Mouse (Mus musculus): Measurements from ENCODE around the gene Olfr830. TPM values are rescaled to one million over a fixed set of nuclear protein-coding genes. Genes with fewer than 3 reads are reported as not detected.
"Not testable (repeated sequence)": the region's sequence is repeated elsewhere in the genome, so short reads cannot be mapped to it uniquely, and the experiment has no call there.

Olfr830 gene
- polyA plus RNA-seq (2015; fragmentation: Nextera tagmentation; extraction: Ambion mirVana), result not detected in 2 replicates

DNA sequence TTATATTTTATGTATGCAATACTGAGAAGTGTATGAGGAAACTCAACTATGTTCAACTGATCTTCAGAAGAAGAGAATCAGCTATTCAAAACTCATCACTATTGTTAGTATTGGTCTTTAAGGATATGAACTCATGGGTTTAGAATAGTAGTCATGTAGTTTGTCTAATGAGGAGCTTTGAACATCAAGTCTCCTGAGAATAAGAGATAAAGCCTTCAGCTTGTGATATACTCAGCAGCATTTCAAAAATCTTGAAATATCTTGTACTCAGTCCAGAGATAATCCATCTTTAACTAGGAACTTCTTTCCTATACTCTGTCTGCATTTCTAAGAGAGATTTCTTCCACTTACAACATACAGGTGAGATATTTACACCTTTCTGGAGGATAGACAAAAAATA is at the start of gene Olfr830:
Gene Olfr830, plus strand, starts transcription at position 301 of the 400 bp plus-strand sequence.
- ATAC-seq (ENCODE audit: low read depth) (no peak), DNase-seq (no peak)
- H3K4me1 ChIP-seq (replicated peaks), result no peaks in the 10 kb centered on the region
- H3K9me3 ChIP-seq (replicated peaks), result no peaks in the 10 kb centered on the region
- H3K36me3 ChIP-seq, result no peaks in the 10 kb centered on the region
- H3K4me2 ChIP-seq, result no peak within 1 kb of the TSS
- H3K27me3 ChIP-seq, result no peaks in the 10 kb centered on the region
- no peak within 1 kb of the TSS for H3K27ac ChIP-seq
- H3K9ac ChIP-seq, result no peak within 1 kb of the TSS
- no peak within 1 kb of the TSS for H3K4me3 ChIP-seq (replicated peaks)

DNA sequence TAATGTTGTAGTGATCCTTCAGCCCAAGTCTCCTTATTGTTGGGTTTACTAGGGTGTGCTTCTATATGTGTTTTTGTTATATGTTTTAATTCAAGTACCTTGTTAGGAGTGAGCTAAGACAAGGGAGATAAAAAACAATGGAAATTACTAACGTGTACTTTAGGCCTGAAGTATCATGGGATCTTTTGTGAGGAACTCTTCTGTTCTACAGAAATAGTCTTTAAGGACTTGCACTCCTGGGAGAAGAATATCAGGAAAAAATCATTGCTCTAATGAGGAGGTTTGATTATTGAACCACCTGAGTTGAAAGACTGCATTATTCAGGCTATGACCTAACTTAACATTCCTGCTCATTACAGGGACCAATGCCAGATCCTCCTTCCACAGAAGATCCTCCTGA is 19.9 kb upstream of the Olfr830 start, which contains the start of gene Olfr829:
Gene Olfr829, plus strand, starts transcription at position 301 of the 400 bp plus-strand sequence.
- H3K9ac ChIP-seq, result no peak within 1 kb of the TSS
- H3K27ac ChIP-seq, result no peak within 1 kb of the TSS
- no peak within 1 kb of the TSS for H3K4me3 ChIP-seq (replicated peaks)
- H3K4me1 ChIP-seq (replicated peaks), result no peaks in the 10 kb centered on the region
- H3K36me3 ChIP-seq, result no peaks in the 10 kb centered on the region
- ATAC-seq (ENCODE audit: low read depth) (no peak), DNase-seq (no peak)
- 46% methylated on average over 1 of the region's 1 CpGs for WGBS (ENCODE audit: insufficient replicate concordance)
- H3K4me2 ChIP-seq, result no peak within 1 kb of the TSS
- no peaks in the 10 kb centered on the region for H3K27me3 ChIP-seq
- no peaks in the 10 kb centered on the region for H3K9me3 ChIP-seq (replicated peaks)

DNA sequence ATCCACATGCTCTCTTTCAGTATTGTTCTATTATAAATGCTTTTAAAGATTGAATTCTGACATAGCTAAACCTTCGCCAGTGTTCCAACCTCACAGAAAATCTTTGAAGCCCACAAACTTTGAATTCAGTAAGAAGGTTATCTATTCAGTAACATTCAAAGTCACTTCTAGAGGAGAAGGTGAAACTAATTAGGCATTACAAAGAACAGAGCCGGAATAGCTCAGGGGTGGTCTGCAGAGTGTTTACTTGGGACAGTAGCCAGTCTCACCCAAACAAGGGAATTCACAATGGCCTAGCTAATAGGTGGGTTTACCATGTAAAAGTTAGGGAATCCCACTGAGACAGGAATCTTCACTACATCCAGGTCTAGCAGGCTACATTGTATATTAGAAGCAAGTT is 33.2 kb downstream of the Olfr830 start:
- DNase-seq; H3K4me2 ChIP-seq; ATAC-seq (ENCODE audit: low read depth); H3K27ac ChIP-seq; H3K9me3 ChIP-seq (replicated peaks); H3K36me3 ChIP-seq; H3K4me1 ChIP-seq (replicated peaks); H3K27me3 ChIP-seq; H3K9ac ChIP-seq; H3K4me3 ChIP-seq (replicated peaks): not testable (repeated sequence)
- WGBS (ENCODE audit: insufficient replicate concordance), result 51% methylated on average over 2 of the region's 2 CpGs

DNA sequence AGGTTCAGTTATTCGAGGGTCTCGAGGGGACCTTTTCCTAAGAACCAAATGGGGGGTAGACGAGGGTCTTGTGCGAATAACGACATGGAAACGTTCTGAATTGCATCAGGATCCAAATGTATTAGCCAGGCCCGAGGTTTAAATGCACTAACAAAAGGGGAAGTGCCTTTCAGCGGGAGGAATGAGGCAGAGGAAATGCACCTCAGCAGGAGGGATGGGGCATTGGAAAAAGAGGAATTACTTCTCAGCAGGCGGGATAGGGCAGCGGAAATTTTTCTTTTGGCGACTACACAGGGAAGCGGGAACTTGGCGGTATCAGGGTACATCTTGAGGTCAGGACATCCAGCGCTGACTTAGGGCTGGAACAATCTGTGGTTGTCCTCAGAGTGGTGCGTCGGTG is 53.4 kb downstream of the Olfr830 start:
- not testable (repeated sequence) for H3K4me2 ChIP-seq; H3K9ac ChIP-seq; H3K27ac ChIP-seq; H3K9me3 ChIP-seq (replicated peaks); H3K36me3 ChIP-seq; ATAC-seq (ENCODE audit: low read depth); H3K4me3 ChIP-seq (replicated peaks); H3K27me3 ChIP-seq; DNase-seq; H3K4me1 ChIP-seq (replicated peaks)
- WGBS (ENCODE audit: insufficient replicate concordance), result 63% methylated on average over 16 of the region's 16 CpGs

Other genes starting within 250 kb of the Olfr830 start
- gene Muc16, start 200.2 kb upstream of the Olfr830 start, polyA plus RNA-seq (2015; fragmentation: Nextera tagmentation; extraction: Ambion mirVana), result 0.05 and 0.33 TPM in 2 replicates
- gene Olfr24, start 110.7 kb upstream of the Olfr830 start, polyA plus RNA-seq (2015; fragmentation: Nextera tagmentation; extraction: Ambion mirVana), result not detected in 2 replicates
- not detected in 2 replicates for gene Olfr828, start 55.2 kb upstream of the Olfr830 start, polyA plus RNA-seq (2015; fragmentation: Nextera tagmentation; extraction: Ambion mirVana)
- not detected in 2 replicates for gene Olfr829, start 19.8 kb upstream of the Olfr830 start, polyA plus RNA-seq (2015; fragmentation: Nextera tagmentation; extraction: Ambion mirVana)
- not detected in 2 replicates for gene Olfr832, start 62.4 kb downstream of the Olfr830 start, polyA plus RNA-seq (2015; fragmentation: Nextera tagmentation; extraction: Ambion mirVana)
- gene Olfr834, start 113.3 kb downstream of the Olfr830 start, polyA plus RNA-seq (2015; fragmentation: Nextera tagmentation; extraction: Ambion mirVana), result not detected in 2 replicates
- gene Olfr835, start 158.0 kb downstream of the Olfr830 start, polyA plus RNA-seq (2015; fragmentation: Nextera tagmentation; extraction: Ambion mirVana), result not detected in 2 replicates
- not detected in 2 replicates for gene Olfr836, start 245.7 kb downstream of the Olfr830 start, polyA plus RNA-seq (2015; fragmentation: Nextera tagmentation; extraction: Ambion mirVana)

Data from liver, embryonic 13.5 days (tissue).